24 mouse cellular contexts compared by ENCODE assay signal in genomic region chr11:11930527-11930926, GRCm38 (mm10). TPM values are rescaled to one million over a fixed set of nuclear protein-coding genes. Genes with fewer than 3 reads are reported as not detected.
"Had no signal": no experiment of that assay in that cellular context is flagged by ENCODE, and none has a peak within 500 bp of the region (broad histone marks: within the 10 kb centered on the region; RNA-seq: fewer than 3 reads in every experiment).

No protein-coding gene starts in this region.

- H3K4me1 ChIP-seq: hindbrain, embryonic 15.5 days; kidney, embryonic 15.5 days had no signal

- DNase-seq: forebrain, postnatal 0 days; gastrocnemius, postnatal 14 days; gastrocnemius, postnatal 36 days; heart, adult 18-20 months; heart, postnatal 14 days; kidney, adult 11 months; kidney, adult 2 months; kidney, adult 9 months; kidney, postnatal 14 days; kidney, postnatal 36 days; layer of hippocampus, adult 9-11 months; layer of hippocampus, postnatal 36 days; left cerebral cortex, postnatal 4 days had no signal

- H3K9me3 ChIP-seq: hindbrain, embryonic 13.5 days; hindbrain, embryonic 15.5 days; kidney, embryonic 15.5 days; limb, embryonic 13.5 days; limb, embryonic 15.5 days had no signal

- H3K4me2 ChIP-seq: hindbrain, embryonic 13.5 days; hindbrain, embryonic 15.5 days; kidney, embryonic 15.5 days; limb, embryonic 13.5 days; limb, embryonic 15.5 days; liver, embryonic 11.5 days had no signal

- H3K9ac ChIP-seq: forebrain, postnatal 0 days; hindbrain, embryonic 13.5 days; hindbrain, embryonic 15.5 days; kidney, embryonic 15.5 days; limb, embryonic 13.5 days; limb, embryonic 15.5 days; liver, embryonic 14.5 days had no signal

- H3K4me3 ChIP-seq: hindbrain, embryonic 13.5 days; hindbrain, embryonic 15.5 days; kidney, embryonic 15.5 days; limb, embryonic 13.5 days; limb, embryonic 15.5 days had no signal

- H3K27me3 ChIP-seq: hindbrain, embryonic 13.5 days; hindbrain, embryonic 15.5 days; kidney, embryonic 15.5 days; limb, embryonic 13.5 days; limb, embryonic 15.5 days had no signal

- ATAC-seq: forebrain, postnatal 0 days; hindbrain, postnatal 0 days; intestine, embryonic 16.5 days had no signal

- H3K27ac ChIP-seq: hindbrain, embryonic 13.5 days; hindbrain, embryonic 15.5 days; hindbrain, postnatal 0 days; kidney, embryonic 15.5 days; kidney, postnatal 0 days; limb, embryonic 15.5 days; liver, embryonic 14.5 days had no signal

RNA-seq across cellular contexts. Expression of gene Ddc, which starts 32.6 kb away (rescaled TPM):
- total RNA-seq: hematopoietic stem cell, adult 5-6 weeks had no signal
